Mouse (Mus musculus): Measurements from ENCODE around the gene Myh1. TPM values are rescaled to one million over a fixed set of nuclear protein-coding genes. Genes with fewer than 3 reads are reported as not detected.

The Myh1 gene
- total RNA-seq, 2 experiments from 2014 or later, result not detected

GRCm38 (mm10) chr11:67229166-67229565, 29.3 kb downstream of the Myh1 start:
- ATAC-seq (replicated peaks; ENCODE audit: low FRiP score, poor library complexity, severe bottlenecking), result no peak

GRCm38 (mm10) chr11:67229946-67230345, 30.1 kb downstream of the Myh1 start:
- ATAC-seq (replicated peaks; ENCODE audit: low FRiP score, poor library complexity, severe bottlenecking), result no peak

GRCm38 (mm10) chr11:67235639-67236358, 35.9 kb downstream of the Myh1 start:
- ATAC-seq (replicated peaks; ENCODE audit: low FRiP score, poor library complexity, severe bottlenecking), result no peak

- ATAC-seq (replicated peaks; ENCODE audit: low FRiP score, poor library complexity, severe bottlenecking), result no peak
These were observed 36.9 kb downstream of the Myh1 start for GRCm38 (mm10) chr11:67236799-67237198.

- ATAC-seq (replicated peaks; ENCODE audit: low FRiP score, poor library complexity, severe bottlenecking), result no peak
These were observed 37.7 kb downstream of the Myh1 start, which contains the start of gene Myh4 for GRCm38 (mm10) chr11:67237481-67238079. Gene Myh4 (plus strand): TSS chr11:67238029.

GRCm38 (mm10) chr11:67241051-67241450, 41.2 kb downstream of the Myh1 start:
- ATAC-seq (replicated peaks; ENCODE audit: low FRiP score, poor library complexity, severe bottlenecking), result no peak

GRCm38 (mm10) chr11:67253691-67254090, 53.8 kb downstream of the Myh1 start:
- ATAC-seq (replicated peaks; ENCODE audit: low FRiP score, poor library complexity, severe bottlenecking), result no peak

- no peak for ATAC-seq (replicated peaks; ENCODE audit: low FRiP score, poor library complexity, severe bottlenecking)
These were observed 57.2 kb downstream of the Myh1 start for GRCm38 (mm10) chr11:67257048-67257447.

- ATAC-seq (replicated peaks; ENCODE audit: low FRiP score, poor library complexity, severe bottlenecking), result no peak
These were observed 61.1 kb downstream of the Myh1 start for GRCm38 (mm10) chr11:67260956-67261355.

Other genes starting within 250 kb of the Myh1 start
- not detected in 2 replicates for gene Tmem238l, start 243.4 kb upstream of the Myh1 start, total RNA-seq (2015; ENCODE audit: low replicate concordance)
- not detected in 2 replicates for gene Tmem238l, start 243.4 kb upstream of the Myh1 start, total RNA-seq (2017; ENCODE audit: low replicate concordance)
- not detected in 2 replicates for gene Tmem220, start 174.9 kb upstream of the Myh1 start, total RNA-seq (2015; ENCODE audit: low replicate concordance)
- gene Tmem220, start 174.9 kb upstream of the Myh1 start, total RNA-seq (2017; ENCODE audit: low replicate concordance), result not detected in 2 replicates
- 9.6 and 13.2 TPM in 2 replicates for gene Adprm, start 147.5 kb upstream of the Myh1 start, total RNA-seq (2015; ENCODE audit: low replicate concordance)
- 8.3 and 8.5 TPM in 2 replicates for gene Adprm, start 147.5 kb upstream of the Myh1 start, total RNA-seq (2017; ENCODE audit: low replicate concordance)
- 2.7 and 2.9 TPM in 2 replicates for gene Sco1, start 147.4 kb upstream of the Myh1 start, total RNA-seq (2015; ENCODE audit: low replicate concordance)
- 4.0 and 4.9 TPM in 2 replicates for gene Sco1, start 147.4 kb upstream of the Myh1 start, total RNA-seq (2017; ENCODE audit: low replicate concordance)
- gene Myh3, start 121.8 kb upstream of the Myh1 start, total RNA-seq (2015; ENCODE audit: low replicate concordance), result not detected in 2 replicates
- not detected in 2 replicates for gene Myh3, start 121.8 kb upstream of the Myh1 start, total RNA-seq (2017; ENCODE audit: low replicate concordance)
- gene Myh2, start 29.0 kb upstream of the Myh1 start, total RNA-seq (2015; ENCODE audit: low replicate concordance), result not detected in 2 replicates
- not detected in 2 replicates for gene Myh2, start 29.0 kb upstream of the Myh1 start, total RNA-seq (2017; ENCODE audit: low replicate concordance)
- not detected in 2 replicates for gene Myh4, start 38.0 kb downstream of the Myh1 start, total RNA-seq (2015; ENCODE audit: low replicate concordance)
- gene Myh4, start 38.0 kb downstream of the Myh1 start, total RNA-seq (2017; ENCODE audit: low replicate concordance), result not detected in 2 replicates
- gene Myh8, start 77.1 kb downstream of the Myh1 start, total RNA-seq (2015; ENCODE audit: low replicate concordance), result not detected in 2 replicates
- gene Myh8, start 77.1 kb downstream of the Myh1 start, total RNA-seq (2017; ENCODE audit: low replicate concordance), result 0.28 TPM in 1 of 2 replicates, not detected in the other
- not detected in 2 replicates for gene Myh13, start 121.6 kb downstream of the Myh1 start, total RNA-seq (2015; ENCODE audit: low replicate concordance)
- not detected in 2 replicates for gene Myh13, start 121.6 kb downstream of the Myh1 start, total RNA-seq (2017; ENCODE audit: low replicate concordance)

Data from erythroblast, adult 5-6 weeks (primary cell).